Mouse (Mus musculus): ENCODE measurements around the gene A930004D18Rik. TPM values are rescaled to one million over a fixed set of nuclear protein-coding genes. Genes with fewer than 3 reads are reported as not detected.
A peak's percentile ranks its signal among the peaks of the same experiment; 100 is the strongest.

A930004D18Rik gene
- total and polyA plus RNA-seq, 3 experiments, result 0.39 to 1.8 TPM; not detected in 1

DNA sequence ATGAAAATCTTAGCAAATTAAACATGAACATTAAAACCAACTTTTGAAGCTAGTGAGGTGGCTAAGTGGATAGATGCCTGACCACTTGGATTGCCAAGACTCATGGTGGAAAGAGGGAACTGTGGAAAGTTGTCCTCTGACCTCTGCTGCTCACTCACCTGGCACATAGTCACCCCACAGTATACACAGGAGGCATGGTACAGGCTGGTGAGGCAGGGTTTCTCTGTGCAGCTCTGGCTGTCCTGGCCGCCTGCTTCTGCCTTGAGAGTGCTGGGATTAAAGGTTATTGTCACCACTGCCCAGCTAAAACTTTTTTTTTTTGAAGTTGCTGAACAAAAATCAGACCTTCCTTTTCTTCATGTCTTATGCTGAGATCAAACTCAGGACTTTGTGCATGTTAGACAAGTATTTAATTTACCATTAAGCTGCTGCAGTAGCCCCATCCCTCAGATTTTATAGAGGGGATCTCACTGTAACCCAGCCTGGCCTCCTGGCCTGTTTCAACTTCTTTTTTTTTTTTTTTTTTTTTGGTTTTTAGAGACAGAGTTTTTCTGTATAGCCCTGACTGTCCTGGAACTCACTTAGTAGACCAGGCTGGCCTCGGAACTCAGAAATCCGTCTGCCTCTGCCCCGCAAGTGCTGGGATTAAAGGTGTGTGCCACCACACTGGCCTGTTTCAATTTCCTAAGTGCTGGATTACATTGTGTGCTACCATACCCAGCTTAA, 30.7 kb upstream of the A930004D18Rik start:
- Histone ChIP-seq H3K79me2 (ENCODE audit: control insufficient read depth, insufficient read depth, low read length, poor library complexity) (peaks cover 49% of the 10 kb centered on the region), H3K36me3 (ENCODE audit: control insufficient read depth in 1 of 2, insufficient read depth in 2 of 2, low read length in 2 of 2) (peaks cover 26 to 31% of the 10 kb centered on the region in 2 experiments), H3K4me3 (ENCODE audit: control insufficient read depth in 1 of 2, insufficient read depth in 1 of 2, low read depth in 2 of 2, low read length in 2 of 2) (no peak overlapping the region), H3K27me3 (ENCODE audit: control insufficient read depth in 1 of 2, insufficient read depth in 2 of 2, low read length in 2 of 2) (no peaks in the 10 kb centered on the region), H3K9ac (ENCODE audit: control insufficient read depth, low read depth, low read length, poor library complexity, severe bottlenecking) (peak overlapping the region; percentile 18; the same call in 1 of the 2 replicates), H3K4me1 (ENCODE audit: control insufficient read depth in 1 of 2, insufficient read depth in 2 of 2, low read length in 2 of 2) (peaks cover 4 to 8% of the 10 kb centered on the region in 2 experiments; a peak in 3 of 4 replicates), H3K9me3 (replicated peaks; ENCODE audit: insufficient read depth, low read length) (no peaks in the 10 kb centered on the region), H3K27ac (ENCODE audit: control insufficient read depth, low read depth, low read length) (no peak overlapping the region)
- TF ChIP-seq POLR2A (IDR thresholded peaks at IDR 0.05; ENCODE audit: control insufficient read depth in 1 of 2, insufficient read depth in 1 of 2, low read depth in 1 of 2, low read length in 2 of 2, poor library complexity in 1 of 2) (peak in 1 of 2 experiments; percentile 2; a peak in 1 of 4 replicates), SIN3A (IDR thresholded peaks at IDR 0.05; ENCODE audit: low read length) (no peak), MAZ (IDR thresholded peaks at IDR 0.05; ENCODE audit: low read depth, low read length) (no peak), ETS1 (IDR thresholded peaks at IDR 0.05; ENCODE audit: low read depth, low read length) (no peak), ZNF384 (IDR thresholded peaks at IDR 0.05; ENCODE audit: low read depth, low read length) (peak; percentile 64)
- no peak for DNase-seq (ENCODE audit: low read depth, low spot score)

DNA sequence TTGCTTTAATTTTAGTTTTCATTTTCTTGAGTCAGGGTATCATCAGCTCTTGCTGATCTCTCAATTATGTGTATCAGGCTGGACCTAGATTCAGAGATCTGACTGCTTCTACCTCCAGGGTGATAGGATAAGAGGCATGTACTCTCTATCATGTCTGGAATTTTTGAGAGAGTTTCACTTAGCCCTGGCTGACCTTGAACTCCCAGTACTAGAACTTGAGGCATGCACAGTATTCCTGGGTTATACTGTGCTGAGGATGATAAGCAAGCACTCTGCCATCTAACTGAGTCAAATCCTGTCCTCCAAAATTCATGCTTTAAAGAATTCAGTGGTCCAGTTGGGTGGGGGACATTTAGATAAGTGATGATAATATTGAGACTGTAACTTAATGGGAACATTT, 28.9 kb upstream of the A930004D18Rik start:
- Histone ChIP-seq H3K27ac (ENCODE audit: control insufficient read depth, low read depth, low read length) (no peak overlapping the region), H3K4me1 (ENCODE audit: control insufficient read depth in 1 of 2, insufficient read depth in 2 of 2, low read length in 2 of 2) (peaks cover 8 to 10% of the 10 kb centered on the region in 2 experiments), H3K36me3 (ENCODE audit: control insufficient read depth in 1 of 2, insufficient read depth in 2 of 2, low read length in 2 of 2) (peaks cover 21 to 32% of the 10 kb centered on the region in 2 experiments), H3K27me3 (ENCODE audit: control insufficient read depth in 1 of 2, insufficient read depth in 2 of 2, low read length in 2 of 2) (no peaks in the 10 kb centered on the region), H3K9me3 (replicated peaks; ENCODE audit: insufficient read depth, low read length) (no peaks in the 10 kb centered on the region), H3K79me2 (ENCODE audit: control insufficient read depth, insufficient read depth, low read length, poor library complexity) (peaks cover 44% of the 10 kb centered on the region), H3K9ac (ENCODE audit: control insufficient read depth, low read depth, low read length, poor library complexity, severe bottlenecking) (peak overlapping the region; percentile 93), H3K4me3 (ENCODE audit: control insufficient read depth in 1 of 2, insufficient read depth in 1 of 2, low read depth in 2 of 2, low read length in 2 of 2) (peak overlapping the region; percentile 33 to 85; a peak in 3 of 4 replicates)
- DNase-seq (ENCODE audit: low read depth, low spot score), result peak; percentile 22
- TF ChIP-seq JUND (IDR thresholded peaks at IDR 0.05; ENCODE audit: low read depth, low read length), result no peak
- TF ChIP-seq ETS1 (IDR thresholded peaks at IDR 0.05; ENCODE audit: low read depth, low read length), result no peak
- no peak for TF ChIP-seq KAT2A (conservative IDR thresholded peaks at IDR 0.05; ENCODE audit: low read depth, low read length)
- no peak for TF ChIP-seq RAD21 (IDR thresholded peaks at IDR 0.05; ENCODE audit: low read depth, low read length)
- no peak for TF ChIP-seq CHD1 (IDR thresholded peaks at IDR 0.05; ENCODE audit: low read depth, low read length)
- TF ChIP-seq MAZ (IDR thresholded peaks at IDR 0.05; ENCODE audit: low read depth, low read length), result no peak
- TF ChIP-seq ZKSCAN1 (IDR thresholded peaks at IDR 0.05; ENCODE audit: low read depth, low read length), result no peak
- TF ChIP-seq RCOR1 (IDR thresholded peaks at IDR 0.05; ENCODE audit: low read depth, low read length), result no peak
- no peak for TF ChIP-seq UBTF (IDR thresholded peaks at IDR 0.05; ENCODE audit: borderline replicate concordance, insufficient read depth, low read depth, low read length)
- TF ChIP-seq CHD2 (IDR thresholded peaks at IDR 0.05; ENCODE audit: low read length), result no peak
- TF ChIP-seq EP300 (IDR thresholded peaks at IDR 0.05; ENCODE audit: low read depth in 1 of 2, low read length in 2 of 2), result no peak
- no peak for TF ChIP-seq ZMIZ1 (IDR thresholded peaks at IDR 0.05; ENCODE audit: low read depth, low read length)
- no peak for TF ChIP-seq E2F4 (IDR thresholded peaks at IDR 0.05; ENCODE audit: borderline replicate concordance, low read depth, low read length)
- TF ChIP-seq SMC3 (IDR thresholded peaks at IDR 0.05; ENCODE audit: low read depth, low read length), result no peak
- no peak for TF ChIP-seq MAX (IDR thresholded peaks at IDR 0.05; ENCODE audit: low read length)
- TF ChIP-seq POLR2AphosphoS2 (IDR thresholded peaks at IDR 0.05; ENCODE audit: low read length), result no peak
